Mouse (Mus musculus) hindbrain, postnatal 0 days (tissue): ENCODE results near the gene Slc25a35. TPM values are rescaled to one million over a fixed set of nuclear protein-coding genes. Genes with fewer than 3 reads are reported as not detected.
"Not testable (repeated sequence)": the region's sequence is repeated elsewhere in the genome, so short reads cannot be mapped to it uniquely, and the experiment has no call there.

Source experiments
- ATAC-seq: fragments of 200-750 bp; cut with Nextera tagmentation; 2 replicates; pipeline ENCODE4 v1.8.0; 2017; ENCODE audit warnings: mild to moderate bottlenecking, moderate TSS enrichment, moderate library complexity
- DNase-seq: peaks from one replicate; pipeline ENCODE4 v3.0.0-alpha.2; 2015; ENCODE audit warnings: low spot score
- H3K27ac ChIP-seq: fragments of 300-500 bp; sonication (generic); 2 replicates; pipeline ENCODE4 v1.5.1; 2014; ENCODE audit warnings: mild to moderate bottlenecking
- H3K27me3 ChIP-seq: fragments of 300-500 bp; sonication (generic); 2 replicates; pipeline ENCODE4 v1.6.1; 2014; ENCODE audit warnings: low read length, mixed read lengths; ENCODE audit not compliant: insufficient read depth
- H3K36me3 ChIP-seq: fragments of 300-500 bp; sonication (generic); 2 replicates; pipeline ENCODE4 v1.6.1; 2014; ENCODE audit warnings: low read length, mixed read lengths; ENCODE audit not compliant: insufficient read depth
- H3K4me1 ChIP-seq: fragments of 300-500 bp; sonication (generic); 2 replicates; pipeline ENCODE4 v1.6.1; 2014; ENCODE audit warnings: antibody characterized with exemption, low read length, mixed read lengths; ENCODE audit not compliant: insufficient read depth
- H3K4me2 ChIP-seq: fragments of 300-500 bp; sonication (generic); 2 replicates; pipeline ENCODE4 v1.6.1; 2014; ENCODE audit warnings: low read depth, mild to moderate bottlenecking, low read length, moderate library complexity, mixed read lengths
- H3K4me3 ChIP-seq: fragments of 300-500 bp; sonication (generic); 2 replicates; pipeline ENCODE4 v1.5.1; 2014; ENCODE audit warnings: low read length
- H3K9ac ChIP-seq: fragments of 300-500 bp; sonication (generic); replicated peaks from 2 replicates; pipeline ENCODE4 v1.6.1; 2014; ENCODE audit warnings: mild to moderate bottlenecking, low read length, moderate library complexity, mixed read lengths
- H3K9me3 ChIP-seq: fragments of 300-500 bp; sonication (generic); 2 replicates; pipeline ENCODE4 v1.6.1; 2016; ENCODE audit warnings: low read length, mixed read lengths
- CTCF ChIP-seq: IDR thresholded peaks from 2 replicates; pipeline ENCODE4 v1.5.1; 2016; ENCODE audit warnings: antibody characterized with exemption, control low read depth, low read depth
- WGBS: fragments of 180-500 bp; shearing (Covaris S2); extraction: QIAGEN DNeasy Blood & Tissue Kit; methylation state at CpG from one replicate; pipeline ENCODE4 v1.1.7; 2014; 5-methylcytosine and 5-hydroxymethylcytosine counted together
- polyA plus RNA-seq: library from polyadenylated mRNA; unstranded; fragments of >200 nt; fragmentation: Nextera tagmentation; extraction: Ambion mirVana; gene quantifications from 2 replicates; pipeline ENCODE4 v1.2.1, GENCODE M21; 2015
- total RNA-seq: library from RNA; depleted of rRNA; stranded (reverse); fragments of >200 nt; gene quantifications from 2 replicates; pipeline ENCODE4 v1.2.3, GENCODE M21; 2014; rRNA removed

Gene Slc25a35
- total RNA-seq (1.6 and 2.0 TPM in 2 replicates), polyA plus RNA-seq (2.3 TPM in 2 replicates)

DNA sequence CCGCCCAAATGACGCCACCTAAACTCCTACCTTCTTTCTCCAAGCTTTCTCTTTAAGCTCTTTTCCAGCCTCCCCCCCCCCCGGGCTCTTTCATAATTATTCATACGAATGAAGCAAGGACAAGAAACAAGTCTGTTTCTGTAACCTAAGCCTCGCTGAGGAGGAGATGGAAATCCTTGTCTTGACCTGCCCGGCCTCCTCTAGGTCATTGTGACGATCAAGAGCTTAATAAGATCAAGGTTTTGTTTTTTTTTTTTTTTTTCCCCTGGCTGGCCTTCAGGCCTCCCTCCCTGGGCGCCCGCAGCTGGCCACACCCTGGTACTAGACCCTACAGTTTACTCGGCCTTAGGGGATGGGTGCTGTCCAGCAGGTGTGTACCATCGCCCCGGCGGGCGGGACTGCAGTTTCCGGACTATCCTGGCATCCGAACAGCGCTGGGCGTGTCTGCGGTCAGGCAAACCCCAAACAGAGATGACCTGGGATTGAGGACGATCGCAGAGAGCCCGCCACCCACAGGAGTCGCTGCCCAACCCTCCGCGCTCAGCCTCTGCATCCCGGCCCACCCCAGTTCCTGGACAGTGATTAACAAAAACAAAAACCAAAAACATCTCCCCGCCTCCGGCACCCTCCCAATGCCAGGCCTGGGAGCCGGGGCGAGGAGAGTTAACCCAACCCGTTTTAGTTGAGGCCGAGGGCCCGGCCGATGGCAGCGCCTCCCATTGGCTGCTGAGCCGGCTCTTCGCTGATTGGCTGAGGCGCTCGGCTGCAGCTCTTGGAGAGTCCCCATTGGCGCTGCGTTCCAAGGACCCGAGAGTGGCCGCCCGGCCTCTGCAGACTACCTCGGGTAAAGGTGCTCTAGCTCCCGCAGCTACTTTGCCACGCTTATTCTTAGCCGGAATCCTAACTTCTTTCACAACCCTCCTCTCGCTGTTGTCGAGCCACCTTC is at the start of gene Slc25a35:
Gene Slc25a35 (plus strand): TSS at position 795 of the 946 bp plus-strand sequence.
- under 1% methylated on average over 50 of the region's 50 CpGs for WGBS
- H3K4me1 ChIP-seq, result no peaks in the 10 kb centered on the region
- H3K4me3 ChIP-seq, result peak within 1 kb of the TSS; percentile 64
- H3K36me3 ChIP-seq, result no peaks in the 10 kb centered on the region
- peak; percentile 48; the same call in 1 of the 2 replicates for TF ChIP-seq CTCF
- H3K9me3 ChIP-seq, result no peaks in the 10 kb centered on the region
- peak within 1 kb of the TSS; percentile 64 for H3K9ac ChIP-seq
- peak within 1 kb of the TSS; percentile 92 for H3K4me2 ChIP-seq
- peak within 1 kb of the TSS; percentile 58; the same call in 1 of the 2 replicates for H3K27ac ChIP-seq
- peak; percentile 95 for ATAC-seq
- DNase-seq, result peak; percentile 95
- H3K27me3 ChIP-seq, result no peaks in the 10 kb centered on the region

DNA sequence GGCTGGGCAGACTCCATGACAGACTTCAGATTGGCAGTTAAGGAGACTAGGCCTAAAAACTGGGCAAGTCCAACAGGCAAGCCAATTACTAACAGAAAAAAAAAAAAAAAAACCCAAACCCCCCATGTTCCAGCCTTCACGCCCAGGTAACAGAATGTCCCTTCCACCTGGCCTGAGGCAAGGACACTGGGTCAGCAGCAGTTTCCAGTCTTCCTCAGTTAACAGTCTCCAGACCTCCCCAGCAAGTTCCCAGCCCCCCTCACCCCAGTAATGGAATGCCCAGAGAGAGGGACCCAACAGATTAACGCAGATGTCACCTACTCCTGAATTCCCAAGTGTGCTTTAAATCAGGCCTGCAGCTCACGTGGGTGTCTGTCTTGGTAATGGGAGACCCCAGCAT is 44.7 kb upstream of the Slc25a35 start:
- ATAC-seq, result no peak
- H3K36me3 ChIP-seq, result no peaks in the 10 kb centered on the region
- 64% methylated on average over 3 of the region's 3 CpGs for WGBS
- H3K4me2 ChIP-seq, result no peak overlapping the region
- H3K9ac ChIP-seq, result no peak overlapping the region
- no peak for DNase-seq
- no peaks in the 10 kb centered on the region for H3K27me3 ChIP-seq
- no peak overlapping the region for H3K4me3 ChIP-seq
- H3K9me3 ChIP-seq, result no peaks in the 10 kb centered on the region
- no peak overlapping the region for H3K27ac ChIP-seq
- TF ChIP-seq CTCF, result no peak
- H3K4me1 ChIP-seq, result no peaks in the 10 kb centered on the region

DNA sequence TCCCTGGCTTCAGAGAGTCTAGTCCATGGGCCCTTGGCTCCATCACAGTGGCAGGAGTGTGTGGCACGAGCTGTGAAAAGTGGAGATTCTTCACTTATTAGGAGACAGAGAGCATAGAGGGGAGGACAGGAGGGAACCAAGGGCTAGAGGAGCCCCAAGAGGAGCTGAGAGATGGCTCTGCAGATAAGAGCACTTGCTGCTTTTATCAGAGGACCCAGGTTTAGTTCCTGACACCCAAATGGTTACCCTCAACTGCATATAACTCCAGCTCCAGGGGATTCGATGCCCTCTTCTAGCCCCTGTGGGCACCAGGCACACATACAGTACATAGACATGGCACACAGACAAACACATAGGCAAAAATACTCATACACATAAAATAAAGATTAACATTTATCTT is 43.2 kb upstream of the Slc25a35 start:
- Histone ChIP-seq H3K27me3 (no peaks in the 10 kb centered on the region), H3K9me3 (no peaks in the 10 kb centered on the region), H3K4me3 (no peak overlapping the region), H3K4me1 (no peaks in the 10 kb centered on the region), H3K36me3 (no peaks in the 10 kb centered on the region), H3K9ac (no peak overlapping the region), H3K4me2 (no peak overlapping the region), H3K27ac (no peak overlapping the region)
- 83% methylated on average over 2 of the region's 2 CpGs for WGBS
- DNase-seq (no peak), ATAC-seq (no peak)
- TF ChIP-seq CTCF, result no peak

DNA sequence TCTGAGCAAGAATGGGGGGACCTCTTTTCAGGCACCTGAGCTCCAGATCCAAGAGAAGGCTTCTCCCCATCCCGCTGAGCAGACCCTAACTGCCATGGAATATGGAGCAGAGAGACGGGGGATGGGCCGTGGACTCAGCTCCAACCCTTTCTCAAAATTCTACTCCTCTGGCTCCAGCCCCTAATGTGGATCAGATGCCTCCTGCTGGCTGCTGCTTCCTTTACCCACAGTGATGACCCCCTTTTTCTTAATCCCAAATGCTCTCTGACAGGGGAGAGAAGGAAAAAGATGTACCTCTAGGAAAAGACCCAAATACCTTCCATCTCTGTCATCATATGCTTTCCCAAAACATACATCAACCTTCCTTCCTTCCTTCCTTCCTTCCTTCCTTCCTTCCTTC is 41.0 kb upstream of the Slc25a35 start, which contains the start of gene Odf4:
Gene Odf4 (minus strand): TSS at position 101 of the 400 bp plus-strand sequence.
- DNase-seq (no peak), ATAC-seq (no peak)
- Histone ChIP-seq H3K36me3 (no peaks in the 10 kb centered on the region), H3K27ac (no peak within 1 kb of the TSS), H3K4me3 (no peak within 1 kb of the TSS), H3K9me3 (no peaks in the 10 kb centered on the region), H3K27me3 (no peaks in the 10 kb centered on the region), H3K4me2 (no peak within 1 kb of the TSS), H3K4me1 (no peaks in the 10 kb centered on the region), H3K9ac (no peak within 1 kb of the TSS)
- 87% methylated on average over 3 of the region's 3 CpGs for WGBS
- no peak for TF ChIP-seq CTCF

DNA sequence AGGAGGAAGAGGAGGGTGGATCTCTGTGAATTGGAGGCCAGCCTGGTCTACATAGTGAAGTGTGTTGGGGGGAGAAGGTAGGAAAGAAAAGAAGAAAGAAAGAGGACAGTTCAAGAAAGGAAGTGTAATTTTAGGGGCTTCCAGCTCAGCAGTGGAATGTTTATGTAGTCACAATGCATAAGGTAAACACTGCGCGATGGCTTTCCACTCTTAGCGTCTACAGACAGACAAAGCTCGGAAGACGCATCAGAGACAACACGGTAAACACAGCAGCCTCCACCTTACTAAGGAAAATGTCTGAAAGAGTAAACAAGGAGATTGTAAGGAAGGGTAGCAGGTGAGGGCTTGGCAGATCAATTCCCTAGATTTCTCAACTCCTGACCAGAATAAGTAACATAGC is 38.0 kb upstream of the Slc25a35 start:
- no peak overlapping the region for H3K9ac ChIP-seq
- 89% methylated on average over 6 of the region's 6 CpGs for WGBS
- TF ChIP-seq CTCF, result no peak

DNA sequence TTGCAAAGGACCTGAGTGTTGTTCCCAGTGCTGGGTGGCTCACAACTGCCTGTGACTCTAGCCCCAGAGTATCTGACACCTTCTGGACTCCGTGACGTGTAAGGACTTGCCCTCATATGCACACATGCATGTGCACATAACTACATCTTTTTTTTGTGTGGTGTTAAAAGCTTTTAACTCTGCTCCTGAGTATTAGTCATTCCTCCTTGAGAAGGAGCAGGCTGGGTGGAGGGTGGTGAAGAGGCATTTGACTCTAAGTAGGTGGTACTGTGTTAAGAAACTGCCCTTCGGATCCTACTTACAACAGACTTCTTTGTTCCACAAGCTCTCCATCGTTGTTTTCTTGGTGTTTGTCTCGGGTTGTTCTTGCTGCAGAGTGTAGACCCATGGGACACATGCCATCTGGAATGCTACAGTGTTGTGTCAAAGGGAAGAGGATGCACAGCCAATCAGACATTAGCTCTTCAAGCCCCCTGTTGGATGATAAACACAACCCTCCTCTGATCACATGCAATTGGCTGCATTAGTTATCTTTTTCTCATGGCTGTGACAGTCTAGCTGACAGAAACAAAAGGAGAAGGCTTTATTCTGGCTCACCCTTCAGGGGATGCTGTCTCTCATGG is 33.9 kb upstream of the Slc25a35 start:
- no peak overlapping the region for H3K27ac ChIP-seq
- peak; percentile 43; the same call in 1 of the 2 replicates for ATAC-seq
- H3K36me3 ChIP-seq, result no peaks in the 10 kb centered on the region
- 55% methylated on average over 5 of the region's 5 CpGs for WGBS
- DNase-seq, result peak; percentile 36
- no peaks in the 10 kb centered on the region for H3K4me1 ChIP-seq
- H3K4me2 ChIP-seq, result no peak overlapping the region
- no peaks in the 10 kb centered on the region for H3K27me3 ChIP-seq
- no peak overlapping the region for H3K4me3 ChIP-seq
- no peaks in the 10 kb centered on the region for H3K9me3 ChIP-seq
- TF ChIP-seq CTCF, result no peak
- no peak overlapping the region for H3K9ac ChIP-seq

More for the DNA sequence above, 38.0 kb upstream of the Slc25a35 start:
- no peak for DNase-seq
- no peaks in the 10 kb centered on the region for H3K9me3 ChIP-seq
- no peaks in the 10 kb centered on the region for H3K36me3 ChIP-seq
- H3K4me2 ChIP-seq, result no peak overlapping the region
- no peak overlapping the region for H3K27ac ChIP-seq
- no peaks in the 10 kb centered on the region for H3K4me1 ChIP-seq
- no peak for ATAC-seq
- H3K4me3 ChIP-seq, result no peak overlapping the region
- H3K27me3 ChIP-seq, result no peaks in the 10 kb centered on the region

DNA sequence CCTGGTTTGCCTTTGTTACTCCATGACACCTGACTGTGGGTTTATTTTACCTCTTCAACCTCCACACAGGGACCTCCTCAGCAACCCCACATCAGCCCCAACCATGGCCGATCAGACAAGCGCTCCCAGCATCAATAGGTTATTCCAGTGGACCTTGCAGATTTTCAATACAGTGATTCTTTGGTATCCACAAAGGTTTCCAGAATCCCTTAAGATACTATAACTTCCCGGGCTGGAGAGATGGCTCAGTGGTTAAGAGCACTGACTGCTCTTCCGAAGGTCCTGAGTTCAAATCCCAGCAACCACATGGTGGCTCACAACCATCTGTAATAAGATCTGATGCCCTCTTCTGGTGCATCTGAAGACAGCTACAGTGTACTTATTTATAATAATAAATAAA is 31.0 kb upstream of the Slc25a35 start:
- H3K4me2 ChIP-seq, H3K9me3 ChIP-seq, DNase-seq, H3K4me3 ChIP-seq, H3K27ac ChIP-seq, H3K9ac ChIP-seq, H3K27me3 ChIP-seq, H3K36me3 ChIP-seq, ATAC-seq, H3K4me1 ChIP-seq: not testable (repeated sequence)
- WGBS, result 90% methylated on average over 4 of the region's 4 CpGs
